Comparison of ENCODE assay signal across 21 mouse cellular contexts in the genomic region with DNA sequence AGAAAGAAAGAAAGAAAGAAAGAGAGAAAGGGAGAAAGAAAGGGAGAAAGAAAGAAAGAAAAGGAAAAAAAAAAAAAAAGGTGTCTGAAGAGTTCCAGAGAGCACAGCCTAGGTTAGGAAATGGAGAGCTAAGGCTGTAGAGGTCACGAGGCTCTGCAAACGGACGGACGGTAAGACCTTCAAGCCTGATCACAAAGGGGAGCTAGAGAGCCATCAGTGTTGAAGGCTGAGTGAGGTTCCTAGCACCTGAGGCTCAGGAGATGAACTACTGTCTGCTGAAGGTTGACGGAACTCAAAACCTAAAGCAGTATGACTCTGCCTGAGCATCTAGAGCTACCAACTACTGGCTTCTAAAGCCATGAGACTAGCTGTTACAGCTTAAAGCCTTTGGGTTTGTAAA. TPM values are rescaled to one million over a fixed set of nuclear protein-coding genes. Genes with fewer than 3 reads are reported as not detected.
"Had no signal": no experiment of that assay in that cellular context is flagged by ENCODE, and none has a peak within 500 bp of the region (broad histone marks: within the 10 kb centered on the region; RNA-seq: fewer than 3 reads in every experiment).

No protein-coding gene starts in this region.

- H3K27me3 ChIP-seq: kidney, embryonic 15.5 days; limb, embryonic 13.5 days; liver, embryonic 15.5 days; lung, embryonic 15.5 days; midbrain, embryonic 12.5 days; neural tube, embryonic 13.5 days had no signal

- DNase-seq: kidney, adult 18-20 months; kidney, postnatal 25 days; layer of hippocampus, adult 9-11 months; layer of hippocampus, postnatal 36 days; lung, postnatal 14 days; retina, postnatal 1 day; right cerebral cortex, postnatal 4 days; spleen, adult 18-20 months; thymus, adult 18-20 months; thymus, postnatal 36 days had no signal

- H3K4me1 ChIP-seq: kidney, embryonic 15.5 days; liver, embryonic 15.5 days; lung, embryonic 15.5 days; neural tube, embryonic 13.5 days had no signal

- H3K4me3 ChIP-seq: kidney, embryonic 15.5 days; limb, embryonic 13.5 days; liver, embryonic 15.5 days; lung, embryonic 15.5 days; midbrain, embryonic 12.5 days; neural tube, embryonic 13.5 days had no signal

- ATAC-seq: midbrain, embryonic 16.5 days had no signal

RNA-seq across cellular contexts. Expression of a gene that starts 23.9 kb away (rescaled TPM):
- total RNA-seq: layer of hippocampus, postnatal 36 days; left cerebral cortex, postnatal 36 days; megakaryocyte-erythroid progenitor cell, adult 5-6 weeks had no signal
- polyA plus RNA-seq: kidney, embryonic 15.5 days; limb, embryonic 13.5 days; liver, embryonic 11.5 days; liver, embryonic 15.5 days; lung, embryonic 15.5 days; midbrain, embryonic 12.5 days; neural tube, embryonic 13.5 days; stomach, embryonic 14.5 days had no signal
